Mouse (Mus musculus) heart, embryonic 10.5 days (tissue): ENCODE results near the gene Tpr. TPM values are rescaled to one million over a fixed set of nuclear protein-coding genes. Genes with fewer than 3 reads are reported as not detected.

Source experiments
- DNase-seq: peaks from one replicate; pipeline ENCODE4 v3.0.0-alpha.2; 2017; ENCODE audit warnings: low spot score
- H3K27ac ChIP-seq: fragments of 300-500 bp; sonication (generic); 2 replicates; pipeline ENCODE4 v1.5.1; 2016; ENCODE audit warnings: mild to moderate bottlenecking
- H3K27me3 ChIP-seq: fragments of 300-500 bp; sonication (generic); 2 replicates; pipeline ENCODE4 v1.6.1; 2016; ENCODE audit warnings: mild to moderate bottlenecking; ENCODE audit not compliant: poor library complexity, insufficient read depth, severe bottlenecking
- H3K36me3 ChIP-seq: fragments of 300-500 bp; sonication (generic); 2 replicates; pipeline ENCODE4 v1.6.1; 2016; ENCODE audit warnings: mild to moderate bottlenecking, moderate library complexity
- H3K4me1 ChIP-seq: fragments of 300-500 bp; sonication (generic); 2 replicates; pipeline ENCODE4 v1.6.1; 2016; ENCODE audit warnings: mild to moderate bottlenecking
- H3K4me3 ChIP-seq: fragments of 300-500 bp; sonication (generic); 2 replicates; pipeline ENCODE4 v1.5.1; 2016; ENCODE audit warnings: mild to moderate bottlenecking, moderate library complexity
- H3K9me3 ChIP-seq: fragments of 300-500 bp; sonication (generic); 2 replicates; pipeline ENCODE4 v1.6.1; 2016; ENCODE audit warnings: mild to moderate bottlenecking, moderate library complexity
- WGBS: fragments of 180-500 bp; shearing (Covaris S2); methylation state at CpG from one replicate; pipeline ENCODE4 v1.1.7; 2016; 5-methylcytosine and 5-hydroxymethylcytosine counted together
- polyA plus RNA-seq: library from polyadenylated mRNA; unstranded; fragments of >200 nt; fragmentation: Nextera tagmentation; extraction: Ambion mirVana; gene quantifications from 2 replicates; pipeline ENCODE4 v1.2.1, GENCODE M21; 2016

Tpr gene
- polyA plus RNA-seq, 1 experiment from 2014 or later = 157 TPM

GRCm38 (mm10) chr1:150407285-150407684 lies 14.6 kb downstream of the Tpr start:
- Histone ChIP-seq H3K9me3 (no peaks in the 10 kb centered on the region), H3K27ac (no peak overlapping the region), H3K36me3 (peaks cover 89% of the 10 kb centered on the region), H3K27me3 (no peaks in the 10 kb centered on the region), H3K4me3 (no peak overlapping the region), H3K4me1 (no peaks in the 10 kb centered on the region)
- 89% methylated on average over 9 of the region's 9 CpGs for WGBS
- no peak for DNase-seq

DNA sequence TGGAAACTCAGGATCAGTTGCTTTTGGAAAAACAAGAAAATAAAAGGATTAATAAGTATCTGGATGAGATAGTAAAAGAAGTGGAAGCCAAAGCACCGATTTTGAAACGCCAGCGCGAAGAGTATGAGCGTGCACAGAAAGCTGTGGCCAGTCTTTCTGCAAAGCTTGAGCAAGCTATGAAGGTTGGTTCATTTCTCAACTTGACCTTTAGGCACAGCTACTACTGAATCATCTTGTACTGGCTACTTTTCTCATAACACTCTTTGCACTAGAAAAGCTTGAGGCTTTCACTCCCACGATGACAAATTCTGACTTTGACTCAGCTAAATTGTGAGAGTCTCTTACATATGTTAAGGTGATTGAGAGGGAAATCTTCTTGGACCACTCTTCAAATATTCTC lies 17.4 kb downstream of the Tpr start:
- peaks cover 92% of the 10 kb centered on the region for H3K36me3 ChIP-seq
- DNase-seq = no peak
- no peaks in the 10 kb centered on the region for H3K4me1 ChIP-seq
- H3K27ac ChIP-seq = no peak overlapping the region
- H3K9me3 ChIP-seq = no peaks in the 10 kb centered on the region
- H3K27me3 ChIP-seq = no peaks in the 10 kb centered on the region
- WGBS = 96% methylated on average over 6 of the region's 6 CpGs
- no peak overlapping the region for H3K4me3 ChIP-seq

DNA sequence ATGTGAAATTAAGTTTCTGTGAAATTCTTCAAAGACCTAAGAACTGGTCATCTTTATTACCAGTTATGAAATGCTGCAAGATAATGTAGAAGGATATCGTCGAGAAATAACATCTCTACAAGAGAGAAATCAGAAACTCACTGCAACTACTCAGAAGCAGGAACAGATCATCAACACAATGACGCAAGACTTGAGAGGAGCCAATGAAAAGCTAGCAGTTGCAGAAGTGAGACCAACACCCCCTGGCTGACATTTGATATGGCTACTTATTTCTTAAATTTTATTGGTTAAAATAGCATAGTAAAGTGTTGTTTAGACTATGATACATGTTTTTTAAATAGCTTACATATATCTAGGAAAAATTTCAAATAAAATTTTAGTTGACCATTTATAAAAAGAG lies 23.4 kb downstream of the Tpr start:
- Histone ChIP-seq H3K4me1 (no peaks in the 10 kb centered on the region), H3K4me3 (no peak overlapping the region), H3K9me3 (no peaks in the 10 kb centered on the region), H3K27ac (no peak overlapping the region), H3K27me3 (no peaks in the 10 kb centered on the region), H3K36me3 (peaks cover 91% of the 10 kb centered on the region)
- 94% methylated on average over 3 of the region's 3 CpGs for WGBS
- DNase-seq = no peak

- no peaks in the 10 kb centered on the region for H3K4me1 ChIP-seq
- H3K27me3 ChIP-seq = no peaks in the 10 kb centered on the region
- no peak overlapping the region for H3K4me3 ChIP-seq
- H3K9me3 ChIP-seq = no peaks in the 10 kb centered on the region
- H3K27ac ChIP-seq = no peak overlapping the region
- 88% methylated on average over 4 of the region's 4 CpGs for WGBS
- no peak for DNase-seq
- H3K36me3 ChIP-seq = peaks cover 94% of the 10 kb centered on the region
These were observed 25.8 kb downstream of the Tpr start for GRCm38 (mm10) chr1:150418426-150418825.

GRCm38 (mm10) chr1:150425665-150426064 lies 33.0 kb downstream of the Tpr start:
- no peak for DNase-seq
- 80% methylated on average over 9 of the region's 9 CpGs for WGBS
- peaks cover 97% of the 10 kb centered on the region for H3K36me3 ChIP-seq
- no peak overlapping the region for H3K27ac ChIP-seq
- no peaks in the 10 kb centered on the region for H3K4me1 ChIP-seq
- H3K27me3 ChIP-seq = no peaks in the 10 kb centered on the region
- H3K4me3 ChIP-seq = no peak overlapping the region
- no peaks in the 10 kb centered on the region for H3K9me3 ChIP-seq

GRCm38 (mm10) chr1:150426216-150426615 lies 33.6 kb downstream of the Tpr start:
- no peak overlapping the region for H3K4me3 ChIP-seq

GRCm38 (mm10) chr1:150438641-150439040 lies 46.0 kb downstream of the Tpr start:
- H3K4me3 ChIP-seq = no peak overlapping the region
- WGBS = 92% methylated on average over 3 of the region's 3 CpGs
- H3K27ac ChIP-seq = no peak overlapping the region
- no peaks in the 10 kb centered on the region for H3K4me1 ChIP-seq
- no peaks in the 10 kb centered on the region for H3K9me3 ChIP-seq
- H3K36me3 ChIP-seq = peaks cover 95% of the 10 kb centered on the region
- DNase-seq = no peak
- H3K27me3 ChIP-seq = no peaks in the 10 kb centered on the region

More at GRCm38 (mm10) chr1:150426216-150426615, 33.6 kb downstream of the Tpr start:
- Histone ChIP-seq H3K27ac (no peak overlapping the region), H3K4me1 (no peaks in the 10 kb centered on the region), H3K36me3 (peaks cover 98% of the 10 kb centered on the region), H3K27me3 (no peaks in the 10 kb centered on the region), H3K9me3 (no peaks in the 10 kb centered on the region)
- WGBS = 76% methylated on average over 3 of the region's 3 CpGs
- no peak for DNase-seq

DNA sequence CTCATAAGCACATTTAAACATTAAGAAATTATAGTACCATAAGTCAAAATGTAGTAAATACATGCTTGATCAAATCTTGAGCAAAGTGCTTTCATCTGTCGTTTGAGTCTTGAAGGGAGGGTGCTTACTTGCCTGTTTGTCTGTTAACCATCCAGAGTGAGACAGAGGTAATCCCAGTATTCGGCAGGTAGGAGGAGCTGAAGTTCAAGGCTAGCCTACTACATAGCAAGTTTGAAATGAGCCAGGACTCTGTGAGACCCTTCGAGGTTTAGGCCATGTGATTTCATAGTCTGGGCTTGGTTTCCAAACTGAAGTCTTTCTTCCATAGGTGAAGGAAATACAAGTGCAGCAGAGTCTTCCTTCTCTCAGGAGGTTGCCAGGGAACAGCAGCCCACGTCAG lies 49.1 kb downstream of the Tpr start:
- WGBS = 79% methylated on average over 4 of the region's 4 CpGs
- Histone ChIP-seq H3K9me3 (no peaks in the 10 kb centered on the region), H3K4me3 (no peak overlapping the region), H3K27ac (no peak overlapping the region), H3K27me3 (no peaks in the 10 kb centered on the region), H3K4me1 (no peaks in the 10 kb centered on the region), H3K36me3 (peaks cover 95% of the 10 kb centered on the region)
- DNase-seq = no peak

DNA sequence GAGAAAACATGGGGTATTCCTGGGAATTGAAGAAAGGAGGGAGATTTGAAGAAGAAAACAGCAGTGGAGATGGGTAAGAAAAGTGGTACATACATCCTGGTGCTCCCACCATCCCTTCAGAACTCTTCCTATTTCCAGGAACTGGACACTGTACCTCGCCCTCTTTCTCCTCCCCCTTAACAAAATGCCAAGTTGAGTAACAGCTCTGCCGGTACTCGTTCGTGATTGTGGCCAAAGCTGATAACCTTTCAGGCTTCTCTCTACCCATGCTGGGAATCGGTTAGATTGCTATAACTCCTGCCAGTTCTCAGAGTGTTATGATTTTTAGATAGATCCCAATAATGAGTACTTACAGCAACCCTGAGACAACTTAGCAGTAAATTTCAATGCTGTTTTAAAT lies 66.3 kb downstream of the Tpr start:
- DNase-seq = no peak

GRCm38 (mm10) chr1:150459599-150459998 lies 67.0 kb downstream of the Tpr start:
- H3K4me3 ChIP-seq = no peak overlapping the region
- DNase-seq = no peak
- 72% methylated on average over 3 of the region's 3 CpGs for WGBS
- H3K9me3 ChIP-seq = no peaks in the 10 kb centered on the region
- no peaks in the 10 kb centered on the region for H3K27me3 ChIP-seq
- 0 out of 2 replicates have a peak, but pooled peaks cover 4% of the 10 kb centered on the region for H3K4me1 ChIP-seq
- no peaks in the 10 kb centered on the region for H3K36me3 ChIP-seq
- H3K27ac ChIP-seq = no peak overlapping the region

More for the DNA sequence above, 66.3 kb downstream of the Tpr start:
- Histone ChIP-seq H3K4me1 (0 out of 2 replicates have a peak, but pooled peaks cover 4% of the 10 kb centered on the region), H3K27me3 (no peaks in the 10 kb centered on the region), H3K9me3 (no peaks in the 10 kb centered on the region), H3K4me3 (no peak overlapping the region), H3K36me3 (no peaks in the 10 kb centered on the region), H3K27ac (no peak overlapping the region)
- 67% methylated on average over 5 of the region's 5 CpGs for WGBS

GRCm38 (mm10) chr1:150460595-150460994 lies 68.0 kb downstream of the Tpr start:
- no peak for DNase-seq
- no peak overlapping the region for H3K4me3 ChIP-seq
- H3K9me3 ChIP-seq = no peaks in the 10 kb centered on the region
- no peaks in the 10 kb centered on the region for H3K36me3 ChIP-seq
- H3K4me1 ChIP-seq = 0 out of 2 replicates have a peak, but pooled peaks cover 4% of the 10 kb centered on the region
- H3K27ac ChIP-seq = no peak overlapping the region
- WGBS = 55% methylated on average over 7 of the region's 7 CpGs
- no peaks in the 10 kb centered on the region for H3K27me3 ChIP-seq

GRCm38 (mm10) chr1:150463068-150463467 lies 70.4 kb downstream of the Tpr start:
- Histone ChIP-seq H3K27me3 (no peaks in the 10 kb centered on the region), H3K9me3 (no peaks in the 10 kb centered on the region), H3K27ac (no peak overlapping the region), H3K4me1 (0 out of 2 replicates have a peak, but pooled peaks cover 4% of the 10 kb centered on the region), H3K36me3 (no peaks in the 10 kb centered on the region), H3K4me3 (no peak overlapping the region)
- no peak for DNase-seq
- whole genome bisulfite sequencing = 58% methylated on average over 5 of the region's 5 CpGs

GRCm38 (mm10) chr1:150463691-150464090 lies 71.1 kb downstream of the Tpr start:
- WGBS = 82% methylated on average over 4 of the region's 4 CpGs

DNA sequence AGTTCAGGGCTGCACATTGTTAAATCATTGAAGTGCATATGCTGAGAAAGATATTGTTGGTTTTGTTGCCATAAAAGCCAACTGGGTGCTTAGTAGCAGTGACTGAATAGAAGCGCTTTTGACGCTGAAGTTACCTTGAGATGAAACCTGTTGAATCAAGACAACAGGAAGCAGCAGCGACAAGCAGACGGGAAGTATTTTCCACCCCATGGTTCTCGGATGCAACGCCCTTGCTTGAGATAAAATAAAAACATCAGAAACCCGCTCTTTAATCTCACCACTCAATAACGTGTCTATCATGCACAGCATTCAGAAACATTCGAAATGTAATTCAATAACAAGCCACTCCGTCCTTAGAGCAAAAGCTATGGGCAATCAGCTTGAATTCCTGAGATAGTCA lies 72.7 kb downstream of the Tpr start:
- Histone ChIP-seq H3K9me3 (no peaks in the 10 kb centered on the region), H3K4me1 (0 out of 2 replicates have a peak, but pooled peaks cover 4% of the 10 kb centered on the region), H3K27me3 (no peaks in the 10 kb centered on the region), H3K27ac (no peak overlapping the region), H3K4me3 (no peak overlapping the region), H3K36me3 (no peaks in the 10 kb centered on the region)
- WGBS = 72% methylated on average over 10 of the region's 10 CpGs
- DNase-seq = no peak

More at GRCm38 (mm10) chr1:150463691-150464090, 71.1 kb downstream of the Tpr start:
- no peak overlapping the region for H3K4me3 ChIP-seq
- no peak overlapping the region for H3K27ac ChIP-seq
- no peaks in the 10 kb centered on the region for H3K27me3 ChIP-seq
- no peaks in the 10 kb centered on the region for H3K9me3 ChIP-seq
- no peak for DNase-seq
- no peaks in the 10 kb centered on the region for H3K36me3 ChIP-seq
- H3K4me1 ChIP-seq = 0 out of 2 replicates have a peak, but pooled peaks cover 4% of the 10 kb centered on the region
